Mouse (Mus musculus) midbrain, embryonic 11.5 days (tissue): ENCODE results near the gene Slc30a3. TPM values are rescaled to one million over a fixed set of nuclear protein-coding genes. Genes with fewer than 3 reads are reported as not detected.
A peak's percentile ranks its signal among the peaks of the same experiment; 100 is the strongest.

ENCODE experiments used
- ATAC-seq: fragments of 200-750 bp; cut with Nextera tagmentation; 2 replicates; pipeline ENCODE4 v1.8.0; 2017; ENCODE audit warnings: moderate TSS enrichment, moderate library complexity; ENCODE audit not compliant: low FRiP score
- DNase-seq: peaks from one replicate; pipeline ENCODE4 v3.0.0; 2015; ENCODE audit warnings: low spot score; ENCODE audit errors: missing footprints
- H3K27ac ChIP-seq: fragments of 300-500 bp; sonication (generic); 2 replicates; pipeline ENCODE4 v1.5.1; 2014; ENCODE audit warnings: low read depth, low read length
- H3K27me3 ChIP-seq: fragments of 300-500 bp; sonication (generic); 2 replicates; pipeline ENCODE4 v1.6.1; 2014; ENCODE audit warnings: mild to moderate bottlenecking, low read length, moderate library complexity, mixed read lengths; ENCODE audit not compliant: control insufficient read depth, insufficient read depth
- H3K36me3 ChIP-seq: fragments of 300-500 bp; sonication (generic); 2 replicates; pipeline ENCODE4 v1.6.1; 2014; ENCODE audit warnings: mild to moderate bottlenecking, low read length, moderate library complexity, mixed read lengths; ENCODE audit not compliant: control insufficient read depth, insufficient read depth
- H3K4me1 ChIP-seq: fragments of 300-500 bp; sonication (generic); 2 replicates; pipeline ENCODE4 v1.6.1; 2014; ENCODE audit warnings: low read length; ENCODE audit not compliant: control insufficient read depth, insufficient read depth
- H3K4me2 ChIP-seq: fragments of 300-500 bp; sonication (generic); 2 replicates; pipeline ENCODE4 v1.6.1; 2014; ENCODE audit warnings: mild to moderate bottlenecking, moderate library complexity
- H3K4me3 ChIP-seq: fragments of 300-500 bp; sonication (generic); 2 replicates; pipeline ENCODE4 v1.5.1; 2014; ENCODE audit warnings: low read depth, low read length
- H3K9ac ChIP-seq: fragments of 300-500 bp; sonication (generic); 2 replicates; pipeline ENCODE4 v1.6.1; 2014; ENCODE audit warnings: low read length
- H3K9me3 ChIP-seq: fragments of 300-500 bp; sonication (generic); 2 replicates; pipeline ENCODE4 v1.6.1; 2016; ENCODE audit warnings: low read length; ENCODE audit not compliant: control insufficient read depth
- WGBS: fragments of 180-500 bp; shearing (Covaris S2); extraction: QIAGEN DNeasy Blood & Tissue Kit; methylation state at CpG from one replicate; pipeline ENCODE4 v1.1.7; 2014; 5-methylcytosine and 5-hydroxymethylcytosine counted together
- polyA plus RNA-seq: library from polyadenylated mRNA; unstranded; fragments of >200 nt; fragmentation: Nextera tagmentation; extraction: Ambion mirVana; gene quantifications from 2 replicates; pipeline ENCODE4 v1.2.1, GENCODE M21; 2014

The Slc30a3 gene
- polyA plus RNA-seq, 1 experiment from 2014 or later: 6.9 TPM

DNA sequence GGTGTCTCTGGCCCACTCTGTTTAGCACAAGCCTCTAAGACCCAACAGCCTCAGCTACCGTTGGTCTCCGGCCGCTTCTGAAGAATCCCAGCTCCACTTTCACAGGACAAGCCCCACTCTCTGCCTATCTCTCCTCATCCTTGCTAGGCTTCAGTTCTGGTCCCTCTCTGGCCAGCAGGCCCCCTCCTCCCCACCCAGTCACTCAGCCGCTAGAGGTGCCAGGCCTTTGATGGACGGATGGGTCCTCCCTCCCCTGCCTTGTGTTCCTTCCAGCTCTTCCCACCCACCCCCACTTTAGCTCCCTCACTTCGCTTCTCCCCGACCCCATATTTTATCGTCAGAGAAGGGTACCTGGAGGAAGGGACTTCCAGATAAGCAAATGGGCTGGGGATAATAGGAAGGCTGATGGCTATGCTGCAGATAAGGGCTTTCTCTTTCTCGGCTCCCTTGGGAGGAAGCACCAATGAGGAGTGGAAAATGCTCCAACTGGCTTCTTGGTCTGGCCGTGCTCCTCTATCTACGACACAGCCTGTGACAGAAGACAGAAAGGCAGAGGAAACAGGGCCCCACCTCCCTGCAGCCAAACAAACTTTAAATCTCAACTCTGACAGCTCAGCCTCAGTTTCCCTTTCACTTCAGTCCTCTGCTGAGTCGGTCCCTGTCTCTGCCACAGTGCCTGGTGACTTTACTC is 25.0 kb downstream of the Slc30a3 start:
- Histone ChIP-seq H3K4me3 (no peak overlapping the region), H3K27me3 (no peaks in the 10 kb centered on the region), H3K9ac (no peak overlapping the region; the same call in 1 of the 2 replicates), H3K4me1 (peaks cover 3% of the 10 kb centered on the region; the same call in 1 of the 2 replicates), H3K27ac (peak overlapping the region; percentile 35; the same call in 1 of the 2 replicates), H3K9me3 (no peaks in the 10 kb centered on the region), H3K4me2 (peak overlapping the region; percentile 8; the same call in 1 of the 2 replicates), H3K36me3 (peaks cover 4% of the 10 kb centered on the region)
- DNase-seq (no peak), ATAC-seq (peak; percentile 45; the same call in 1 of the 2 replicates)
- 36% methylated on average over 12 of the region's 12 CpGs for WGBS

DNA sequence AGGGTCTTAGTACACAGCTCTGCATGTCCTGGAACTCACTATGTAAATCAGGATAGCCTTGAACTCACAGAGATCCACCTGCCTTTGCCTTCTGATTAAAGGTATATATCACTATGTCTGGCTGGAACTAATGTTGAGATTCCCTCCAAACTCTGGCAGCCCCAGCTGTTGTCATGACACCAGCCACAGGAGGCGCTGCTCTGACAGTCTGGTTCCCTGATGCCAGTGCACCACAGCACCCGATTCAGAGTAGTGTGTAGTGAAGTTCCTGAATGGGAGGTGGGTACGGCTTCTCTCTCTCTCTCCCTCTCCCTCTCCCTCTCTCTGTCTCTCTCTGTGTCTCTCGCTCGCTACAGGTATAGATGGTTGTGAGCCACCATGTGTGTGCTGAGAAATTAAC is 25.7 kb downstream of the Slc30a3 start:
- H3K4me3 ChIP-seq: no peak overlapping the region
- no peak overlapping the region for H3K9ac ChIP-seq
- no peaks in the 10 kb centered on the region for H3K27me3 ChIP-seq
- H3K4me2 ChIP-seq: no peak overlapping the region; the same call in 1 of the 2 replicates
- H3K9me3 ChIP-seq: no peaks in the 10 kb centered on the region
- H3K4me1 ChIP-seq: peaks cover 3% of the 10 kb centered on the region; the same call in 1 of the 2 replicates
- H3K27ac ChIP-seq: peak overlapping the region; percentile 35; the same call in 1 of the 2 replicates
- 6% methylated on average over 5 of the region's 5 CpGs for WGBS
- H3K36me3 ChIP-seq: peaks cover 10% of the 10 kb centered on the region
- DNase-seq: peak; percentile 94
- ATAC-seq: no peak

GRCm38 (mm10) chr5:31081386-31081785 is 26.7 kb downstream of the Slc30a3 start:
- H3K27me3 ChIP-seq: no peaks in the 10 kb centered on the region
- no peak overlapping the region for H3K9ac ChIP-seq
- H3K4me3 ChIP-seq: no peak overlapping the region
- no peaks in the 10 kb centered on the region for H3K9me3 ChIP-seq
- no peak overlapping the region for H3K27ac ChIP-seq
- ATAC-seq (no peak), DNase-seq (peak; percentile 88)
- H3K4me1 ChIP-seq: peaks cover 3% of the 10 kb centered on the region; the same call in 1 of the 2 replicates
- peaks cover 16% of the 10 kb centered on the region for H3K36me3 ChIP-seq
- H3K4me2 ChIP-seq: no peak overlapping the region
- 79% methylated on average over 3 of the region's 3 CpGs for WGBS

DNA sequence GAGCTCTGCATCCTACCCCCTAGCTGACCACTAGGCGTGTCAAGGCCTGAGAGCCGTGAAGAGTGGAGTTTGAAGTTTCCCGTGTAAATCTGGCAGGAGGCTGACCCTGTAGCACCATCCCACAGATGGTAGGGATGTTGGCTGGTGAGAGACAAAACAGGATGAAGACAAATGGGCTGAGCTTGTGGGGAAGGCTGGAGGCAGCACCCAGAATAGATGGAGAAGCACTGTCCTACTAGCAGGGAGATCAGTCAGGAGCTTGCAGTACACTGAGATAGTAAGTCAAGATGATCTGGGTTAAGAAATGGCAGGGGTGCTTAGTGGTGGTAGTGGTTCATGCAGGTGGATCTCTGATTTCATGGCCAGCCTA is 27.3 kb downstream of the Slc30a3 start:
- 74% methylated on average over 3 of the region's 3 CpGs for WGBS
- H3K4me2 ChIP-seq: no peak overlapping the region
- ATAC-seq (no peak), DNase-seq (no peak)
- H3K27ac ChIP-seq: no peak overlapping the region
- no peak overlapping the region for H3K9ac ChIP-seq
- H3K9me3 ChIP-seq: no peaks in the 10 kb centered on the region
- H3K4me1 ChIP-seq: peaks cover 3% of the 10 kb centered on the region; the same call in 1 of the 2 replicates
- H3K36me3 ChIP-seq: peaks cover 19% of the 10 kb centered on the region
- H3K4me3 ChIP-seq: no peak overlapping the region
- no peaks in the 10 kb centered on the region for H3K27me3 ChIP-seq

DNA sequence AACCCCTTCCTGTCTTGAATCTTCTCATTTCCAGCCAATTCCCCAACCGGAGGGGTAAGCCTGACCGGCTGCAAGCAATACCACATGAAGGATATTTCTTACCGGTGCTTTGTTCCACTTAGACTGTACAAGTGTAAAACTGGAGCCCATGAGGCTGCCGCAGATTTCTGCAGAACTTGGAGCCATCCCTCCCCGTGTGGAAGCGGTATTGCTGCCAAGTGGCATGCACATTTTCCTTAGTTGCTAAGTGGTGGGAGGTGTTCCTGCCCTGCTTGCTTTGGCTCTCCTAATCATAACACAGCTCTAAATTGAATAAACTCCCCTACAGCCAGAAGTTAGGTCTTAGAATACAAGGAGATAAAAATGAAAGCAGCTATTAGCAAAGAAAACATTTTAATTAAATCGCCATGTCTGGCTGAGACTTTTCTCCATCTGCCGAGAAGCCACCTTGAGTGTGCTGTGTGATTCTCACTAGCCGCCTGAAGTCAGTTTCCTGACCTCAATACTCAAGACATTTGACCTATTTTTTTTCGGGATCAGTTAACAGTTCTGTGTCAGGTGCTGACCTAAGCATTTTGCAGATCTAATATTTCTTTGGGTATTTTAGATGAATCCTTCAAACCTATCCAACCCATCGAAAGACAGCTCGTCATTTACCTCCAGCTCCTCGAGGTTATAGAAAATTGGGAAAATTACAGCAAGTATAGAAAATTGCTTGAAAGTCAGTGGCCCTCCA is 27.8 kb downstream of the Slc30a3 start:
- Histone ChIP-seq H3K36me3 (peaks cover 23% of the 10 kb centered on the region), H3K4me2 (no peak overlapping the region), H3K27me3 (no peaks in the 10 kb centered on the region), H3K27ac (no peak overlapping the region), H3K9me3 (no peaks in the 10 kb centered on the region), H3K4me1 (peaks cover 3% of the 10 kb centered on the region; the same call in 1 of the 2 replicates), H3K4me3 (no peak overlapping the region), H3K9ac (no peak overlapping the region)
- WGBS: 87% methylated on average over 13 of the region's 13 CpGs
- no peak for DNase-seq
- ATAC-seq: no peak

DNA sequence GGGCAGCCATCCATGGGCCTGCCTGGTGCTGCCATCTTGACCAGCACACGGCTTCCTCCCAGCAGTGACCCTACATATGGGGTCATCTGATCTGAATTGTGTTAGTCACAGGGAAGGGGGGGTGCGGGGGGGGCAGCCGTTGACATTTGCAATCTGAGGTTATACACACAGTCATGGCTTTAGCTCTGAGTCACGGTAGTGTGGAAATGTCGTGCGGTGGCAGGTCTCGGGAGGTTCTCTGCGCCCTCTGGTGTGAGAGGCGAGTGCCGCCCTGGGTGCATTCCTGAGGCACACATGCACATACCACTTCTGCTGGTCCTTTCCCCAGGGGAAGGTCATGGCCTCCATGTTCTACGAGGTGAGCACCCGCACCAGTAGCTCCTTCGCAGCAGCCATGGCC is 31.7 kb downstream of the Slc30a3 start:
- no peak overlapping the region for H3K4me3 ChIP-seq
- H3K9ac ChIP-seq: no peak overlapping the region
- ATAC-seq (no peak), DNase-seq (no peak)
- no peaks in the 10 kb centered on the region for H3K4me1 ChIP-seq
- H3K4me2 ChIP-seq: no peak overlapping the region
- no peaks in the 10 kb centered on the region for H3K27me3 ChIP-seq
- peaks cover 47% of the 10 kb centered on the region for H3K36me3 ChIP-seq
- 92% methylated on average over 13 of the region's 13 CpGs for WGBS
- no peaks in the 10 kb centered on the region for H3K9me3 ChIP-seq
- H3K27ac ChIP-seq: no peak overlapping the region

DNA sequence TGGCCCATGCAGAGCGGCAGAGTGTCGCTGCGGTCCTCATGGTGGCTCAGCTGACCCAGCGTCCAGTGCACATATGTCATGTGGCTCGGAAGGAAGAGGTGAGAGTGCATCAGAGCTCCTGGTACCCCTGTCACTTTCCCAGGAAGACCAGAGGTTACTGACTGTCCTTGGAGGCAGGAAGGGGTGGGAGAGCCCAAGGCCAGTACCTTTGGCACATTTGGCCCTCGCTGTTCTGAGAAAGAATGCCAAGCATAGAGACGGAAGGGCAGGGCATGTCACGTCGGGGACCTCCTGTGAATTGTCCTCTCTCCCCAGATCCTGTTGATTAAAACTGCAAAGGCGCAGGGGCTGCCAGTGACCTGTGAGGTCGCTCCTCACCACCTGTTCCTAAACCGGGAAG is 34.9 kb downstream of the Slc30a3 start:
- peaks cover 56% of the 10 kb centered on the region for H3K36me3 ChIP-seq
- 93% methylated on average over 12 of the region's 12 CpGs for WGBS

GRCm38 (mm10) chr5:31071821-31072220 is 36.2 kb downstream of the Slc30a3 start:
- Histone ChIP-seq H3K36me3 (peaks cover 56% of the 10 kb centered on the region), H3K27me3 (no peaks in the 10 kb centered on the region), H3K4me3 (no peak overlapping the region), H3K9me3 (no peaks in the 10 kb centered on the region), H3K4me1 (no peaks in the 10 kb centered on the region), H3K4me2 (no peak overlapping the region), H3K27ac (no peak overlapping the region), H3K9ac (no peak overlapping the region)
- no peak for ATAC-seq
- no peak for DNase-seq
- 92% methylated on average over 11 of the region's 11 CpGs for WGBS

More for the DNA sequence above, 34.9 kb downstream of the Slc30a3 start:
- Histone ChIP-seq H3K4me3 (no peak overlapping the region), H3K9ac (no peak overlapping the region), H3K27ac (no peak overlapping the region), H3K4me1 (no peaks in the 10 kb centered on the region), H3K27me3 (no peaks in the 10 kb centered on the region), H3K4me2 (no peak overlapping the region), H3K9me3 (no peaks in the 10 kb centered on the region)
- no peak for ATAC-seq
- DNase-seq: no peak

- Histone ChIP-seq H3K9ac (no peak overlapping the region), H3K4me1 (no peaks in the 10 kb centered on the region), H3K4me3 (no peak overlapping the region), H3K4me2 (no peak overlapping the region), H3K9me3 (no peaks in the 10 kb centered on the region), H3K27me3 (no peaks in the 10 kb centered on the region), H3K36me3 (peaks cover 50% of the 10 kb centered on the region), H3K27ac (no peak overlapping the region)
- DNase-seq (no peak), ATAC-seq (no peak)
- WGBS: 84% methylated on average over 2 of the region's 2 CpGs
Measured at GRCm38 (mm10) chr5:31071059-31071458, 37.0 kb downstream of the Slc30a3 start.
